Mouse (Mus musculus) midbrain, postnatal 0 days (tissue): ENCODE measurements at regions not wholly inside any gene's neighbourhood (a gene's known extent, or its start where the extent isn't known, plus 50 kb on each side); places are given as distances from the start of the nearest gene placed in this dataset.

Experiments used
- ATAC-seq: fragments of 200-750 bp; cut with Nextera tagmentation; 2 replicates; pipeline ENCODE4 v1.8.0; 2017; ENCODE audit warnings: moderate number of reproducible peaks, mild to moderate bottlenecking, moderate TSS enrichment, moderate library complexity; ENCODE audit not compliant: low FRiP score
- DNase-seq: peaks from one replicate; pipeline ENCODE4 v3.0.0-alpha.2; 2015; ENCODE audit warnings: low spot score
- H3K27ac ChIP-seq: fragments of 300-500 bp; sonication (generic); 2 replicates; pipeline ENCODE4 v1.5.1; 2014; ENCODE audit warnings: low read depth, mild to moderate bottlenecking, low read length, mixed read lengths
- H3K27me3 ChIP-seq: fragments of 300-500 bp; sonication (generic); 2 replicates; pipeline ENCODE4 v1.6.1; 2014; ENCODE audit warnings: low read length, control low read depth, mixed read lengths; ENCODE audit not compliant: insufficient read depth
- H3K36me3 ChIP-seq: fragments of 300-500 bp; sonication (generic); 2 replicates; pipeline ENCODE4 v1.6.1; 2014; ENCODE audit warnings: low read length, control low read depth, mixed read lengths; ENCODE audit not compliant: insufficient read depth
- H3K4me1 ChIP-seq: fragments of 300-500 bp; sonication (generic); 2 replicates; pipeline ENCODE4 v1.6.1; 2014; ENCODE audit warnings: mild to moderate bottlenecking, control low read depth, antibody characterized with exemption, low read length, mixed read lengths; ENCODE audit not compliant: insufficient read depth
- H3K4me2 ChIP-seq: fragments of 300-500 bp; sonication (generic); 2 replicates; pipeline ENCODE4 v1.6.1; 2014; ENCODE audit warnings: low read depth, mild to moderate bottlenecking, low read length, mixed read lengths; ENCODE audit not compliant: poor library complexity, severe bottlenecking
- H3K4me3 ChIP-seq: fragments of 300-500 bp; sonication (generic); 2 replicates; pipeline ENCODE4 v1.5.1; 2014; ENCODE audit warnings: low read depth, mild to moderate bottlenecking, low read length, moderate library complexity
- H3K9ac ChIP-seq: fragments of 300-500 bp; sonication (generic); replicated peaks from 2 replicates; pipeline ENCODE4 v1.6.1; 2014; ENCODE audit warnings: mild to moderate bottlenecking, low read length, moderate library complexity, mixed read lengths; ENCODE audit not compliant: poor library complexity, severe bottlenecking
- H3K9me3 ChIP-seq: fragments of 300-500 bp; sonication (generic); 2 replicates; pipeline ENCODE4 v1.6.1; 2016; ENCODE audit warnings: low read length, control low read depth
- CTCF ChIP-seq: IDR thresholded peaks from 2 replicates; pipeline ENCODE4 v1.5.1; 2016; ENCODE audit warnings: antibody characterized with exemption, mild to moderate bottlenecking
- WGBS: fragments of 180-500 bp; shearing (Covaris S2); extraction: QIAGEN DNeasy Blood & Tissue Kit; methylation state at CpG from one replicate; pipeline ENCODE4 v1.1.7; 2014; 5-methylcytosine and 5-hydroxymethylcytosine counted together

- no peaks in the 10 kb centered on the region for H3K9me3 ChIP-seq
- no peak for TF ChIP-seq CTCF
- H3K27me3 ChIP-seq = no peaks in the 10 kb centered on the region
- no peak for ATAC-seq
- H3K36me3 ChIP-seq = no peaks in the 10 kb centered on the region
- no peak overlapping the region for H3K27ac ChIP-seq
- H3K9ac ChIP-seq = no peak overlapping the region
- WGBS = 88% methylated on average over 1 of the region's 1 CpGs
- no peak for DNase-seq
- H3K4me3 ChIP-seq = no peak overlapping the region
- no peak overlapping the region for H3K4me2 ChIP-seq
- no peaks in the 10 kb centered on the region for H3K4me1 ChIP-seq
These were observed 131.4 kb upstream of the Sptlc3 start for GRCm38 (mm10) chr2:139362245-139362847.

- Histone ChIP-seq H3K9me3 (no peaks in the 10 kb centered on the region), H3K27ac (no peak overlapping the region), H3K27me3 (no peaks in the 10 kb centered on the region), H3K4me2 (no peak overlapping the region), H3K4me3 (no peak overlapping the region), H3K4me1 (no peaks in the 10 kb centered on the region), H3K9ac (no peak overlapping the region), H3K36me3 (no peaks in the 10 kb centered on the region)
- TF ChIP-seq CTCF = peak; percentile 71
- DNase-seq (peak; percentile 60), ATAC-seq (no peak)
- WGBS = 26% methylated on average over 1 of the region's 1 CpGs
These were observed 123.6 kb upstream of the Sptlc3 start for GRCm38 (mm10) chr2:139370070-139370469.

GRCm38 (mm10) chr2:139380285-139380684 lies 113.4 kb upstream of the Sptlc3 start:
- Histone ChIP-seq H3K9ac (no peak overlapping the region), H3K4me3 (no peak overlapping the region), H3K27ac (no peak overlapping the region), H3K27me3 (no peaks in the 10 kb centered on the region), H3K36me3 (no peaks in the 10 kb centered on the region), H3K9me3 (no peaks in the 10 kb centered on the region), H3K4me2 (no peak overlapping the region), H3K4me1 (no peaks in the 10 kb centered on the region)
- no peak for TF ChIP-seq CTCF
- WGBS = 70% methylated on average over 6 of the region's 6 CpGs
- DNase-seq (no peak), ATAC-seq (no peak)

- Histone ChIP-seq H3K4me2 (no peak overlapping the region), H3K27me3 (no peaks in the 10 kb centered on the region), H3K9ac (no peak overlapping the region), H3K4me3 (no peak overlapping the region), H3K36me3 (no peaks in the 10 kb centered on the region), H3K9me3 (no peaks in the 10 kb centered on the region), H3K4me1 (no peaks in the 10 kb centered on the region), H3K27ac (no peak overlapping the region)
- WGBS = 0% methylated on average over 1 of the region's 1 CpGs
- TF ChIP-seq CTCF = peak; percentile 95
- DNase-seq (peak; percentile 91), ATAC-seq (peak; percentile 80)
These were observed 112.1 kb upstream of the Sptlc3 start for GRCm38 (mm10) chr2:139381628-139382027.

- no peak overlapping the region for H3K4me3 ChIP-seq
- no peak overlapping the region for H3K27ac ChIP-seq
- no peak overlapping the region for H3K9ac ChIP-seq
- no peak overlapping the region for H3K4me2 ChIP-seq
- DNase-seq (no peak), ATAC-seq (no peak)
- H3K4me1 ChIP-seq = no peaks in the 10 kb centered on the region
- no peaks in the 10 kb centered on the region for H3K9me3 ChIP-seq
- H3K36me3 ChIP-seq = no peaks in the 10 kb centered on the region
- no peak for TF ChIP-seq CTCF
- no peaks in the 10 kb centered on the region for H3K27me3 ChIP-seq
- WGBS = 70% methylated on average over 3 of the region's 3 CpGs
These were observed 80.2 kb upstream of the Sptlc3 start for GRCm38 (mm10) chr2:139413559-139413958.

- DNase-seq (no peak), ATAC-seq (no peak)
- WGBS = 52% methylated on average over 1 of the region's 1 CpGs
- no peak overlapping the region for H3K4me3 ChIP-seq
- no peak overlapping the region for H3K4me2 ChIP-seq
- no peaks in the 10 kb centered on the region for H3K36me3 ChIP-seq
- no peaks in the 10 kb centered on the region for H3K27me3 ChIP-seq
- no peak overlapping the region for H3K27ac ChIP-seq
- no peak overlapping the region for H3K9ac ChIP-seq
- no peaks in the 10 kb centered on the region for H3K4me1 ChIP-seq
- no peak for TF ChIP-seq CTCF
- H3K9me3 ChIP-seq = no peaks in the 10 kb centered on the region
These were observed 76.2 kb upstream of the Sptlc3 start for GRCm38 (mm10) chr2:139417506-139417905.
